ENCODE assay signal across 8 mouse cellular contexts in the genomic region with DNA sequence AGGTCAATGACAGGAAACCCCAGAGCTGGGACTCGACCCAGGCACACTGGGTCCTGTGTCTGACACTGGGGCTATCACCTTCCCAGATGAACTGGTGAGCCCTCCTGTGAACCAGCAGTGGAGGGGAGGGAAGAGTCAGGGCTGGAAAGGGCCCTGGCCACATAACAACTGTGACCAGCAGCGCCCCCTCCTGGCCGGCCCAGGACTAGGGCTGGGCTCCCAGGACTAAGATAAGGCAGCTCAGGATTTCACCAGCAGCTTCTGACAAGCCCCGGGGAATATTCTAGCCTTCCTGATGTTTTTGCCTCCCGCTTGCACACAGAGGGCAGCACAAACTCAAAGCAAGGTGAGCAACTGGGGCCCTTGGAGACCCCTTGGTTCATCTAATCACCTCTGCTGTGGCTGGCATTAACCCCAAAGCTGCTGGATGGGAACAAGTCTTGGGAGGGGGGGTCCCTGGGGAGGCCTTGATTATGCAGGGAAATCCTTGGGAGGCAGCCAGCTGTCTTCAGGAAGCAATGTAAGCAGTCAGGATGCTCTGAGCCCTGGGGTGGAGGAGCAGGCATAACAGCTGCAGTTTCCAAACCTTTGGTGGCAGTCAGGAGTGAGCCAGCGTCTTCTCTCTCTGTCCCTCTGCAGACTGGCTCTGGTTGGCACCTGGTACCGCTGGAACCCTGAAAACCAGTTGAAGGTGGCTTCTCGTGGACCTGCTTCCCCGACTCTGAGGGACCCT. TPM values are rescaled to one million over a fixed set of nuclear protein-coding genes. Genes with fewer than 3 reads are reported as not detected.
A peak's percentile ranks its signal among the peaks of the same experiment; 100 is the strongest.
DNase-seq lines count a peak whose midpoint lies in the region; ATAC-seq and TF ChIP-seq lines count a peak whose summit lies in the region.

A gene (minus strand): TSS at position 683 of the 733 bp plus-strand sequence.

- ATAC-seq in heart, embryonic 11.5 days (replicated peaks; ENCODE audit: insufficient number of reproducible peaks, low FRiP score, low TSS enrichment): no peak
- peak; percentile 78 for ATAC-seq in inflammation-experienced regulatory T-cells, adult 6 months
- ATAC-seq in limb, embryonic 14.5 days (ENCODE audit: low FRiP score, low read depth): no peak
- no peak; the same call in 1 of the 2 replicates for ATAC-seq in midbrain, postnatal 0 days (ENCODE audit: low FRiP score)

- H3K4me3 ChIP-seq in heart, embryonic 11.5 days (ENCODE audit: low read depth, low read length): no peak within 1 kb of the TSS
- no peak within 1 kb of the TSS for H3K4me3 ChIP-seq in limb, embryonic 14.5 days (replicated peaks; ENCODE audit: low read length)
- no peak within 1 kb of the TSS for H3K4me3 ChIP-seq in midbrain, postnatal 0 days (ENCODE audit: low read depth, low read length)
- H3K4me3 ChIP-seq in testis, adult 2 months (ENCODE audit: control insufficient read depth, low read depth, low read length): no peak within 1 kb of the TSS

- H3K27me3 ChIP-seq in heart, embryonic 11.5 days (ENCODE audit: control insufficient read depth, insufficient read depth, low read length): no peaks in the 10 kb centered on the region
- no peaks in the 10 kb centered on the region for H3K27me3 ChIP-seq in limb, embryonic 14.5 days (ENCODE audit: control insufficient read depth, insufficient read depth, low read length)
- H3K27me3 ChIP-seq in midbrain, postnatal 0 days (ENCODE audit: insufficient read depth, low read length): no peaks in the 10 kb centered on the region
- no peaks in the 10 kb centered on the region for H3K27me3 ChIP-seq in testis, adult 2 months (ENCODE audit: control insufficient read depth, insufficient read depth, low read length)

- no peaks in the 10 kb centered on the region for H3K9me3 ChIP-seq in heart, embryonic 11.5 days (replicated peaks; ENCODE audit: control insufficient read depth, low read length)
- no peaks in the 10 kb centered on the region for H3K9me3 ChIP-seq in limb, embryonic 14.5 days (ENCODE audit: control insufficient read depth, low read length)
- H3K9me3 ChIP-seq in midbrain, postnatal 0 days (ENCODE audit: low read length): no peaks in the 10 kb centered on the region

- TF ChIP-seq CTCF in midbrain, postnatal 0 days (IDR thresholded peaks at IDR 0.05): peak; percentile 69
- TF ChIP-seq CTCF in testis, adult 2 months (IDR thresholded peaks at IDR 0.05; ENCODE audit: control insufficient read depth, insufficient read depth, insufficient replicate concordance, low read depth, low read length): peak; percentile 81

- WGBS in heart, embryonic 11.5 days (ENCODE audit: insufficient replicate concordance): 31% methylated on average over 9 of the region's 9 CpGs
- WGBS in limb, embryonic 14.5 days: 34% methylated on average over 9 of the region's 9 CpGs
- WGBS in midbrain, postnatal 0 days: 34% methylated on average over 9 of the region's 9 CpGs

- TF ChIP-seq POLR2A in limb, embryonic 14.5 days (IDR thresholded peaks at IDR 0.05; ENCODE audit: borderline replicate concordance, extremely low read depth, insufficient read depth, insufficient read length): no peak
- no peak for TF ChIP-seq POLR2A in testis, adult 2 months (IDR thresholded peaks at IDR 0.05; ENCODE audit: control insufficient read depth, low read depth, low read length)

- DNase-seq in heart, adult 11 months: peak; percentile 96
- DNase-seq in brain, adult 2 months (ENCODE audit: low read depth, low spot score): peak; percentile 35
- DNase-seq in frontal cortex, postnatal 36 days (ENCODE audit: low spot score in 2 of 2): peak; percentile 28 to 40
- peak; percentile 56 for DNase-seq in limb, embryonic 14.5 days (ENCODE audit: low spot score)
- DNase-seq in midbrain, postnatal 0 days (ENCODE audit: low spot score): peak; percentile 58

- H3K4me2 ChIP-seq in heart, embryonic 11.5 days: no peak within 1 kb of the TSS
- no peak within 1 kb of the TSS for H3K4me2 ChIP-seq in limb, embryonic 14.5 days (replicated peaks; ENCODE audit: low read depth, low read length, severe bottlenecking)
- no peak within 1 kb of the TSS for H3K4me2 ChIP-seq in midbrain, postnatal 0 days (ENCODE audit: low read depth, low read length, poor library complexity, severe bottlenecking)

- H3K36me3 ChIP-seq in heart, embryonic 11.5 days (ENCODE audit: control insufficient read depth, insufficient read depth, low read length): no peaks in the 10 kb centered on the region
- H3K36me3 ChIP-seq in limb, embryonic 14.5 days (ENCODE audit: control insufficient read depth, insufficient read depth, low read length): no peaks in the 10 kb centered on the region
- H3K36me3 ChIP-seq in midbrain, postnatal 0 days (ENCODE audit: insufficient read depth, low read length): no peaks in the 10 kb centered on the region
- H3K36me3 ChIP-seq in testis, adult 2 months (ENCODE audit: control insufficient read depth, insufficient read depth, low read length): no peaks in the 10 kb centered on the region

- H3K27ac ChIP-seq in heart, embryonic 11.5 days (ENCODE audit: low read depth, low read length): no peak within 1 kb of the TSS
- peak within 1 kb of the TSS; percentile 5; the same call in 1 of the 2 replicates for H3K27ac ChIP-seq in limb, embryonic 14.5 days (replicated peaks; ENCODE audit: low read depth, low read length)
- no peak within 1 kb of the TSS for H3K27ac ChIP-seq in midbrain, postnatal 0 days (ENCODE audit: low read depth, low read length)
- no peak within 1 kb of the TSS for H3K27ac ChIP-seq in testis, adult 2 months (ENCODE audit: control insufficient read depth, insufficient read depth, low read depth, low read length)

- peaks cover 23% of the 10 kb centered on the region for H3K4me1 ChIP-seq in heart, embryonic 11.5 days (ENCODE audit: control insufficient read depth, insufficient read depth, low read length)
- peaks cover 16% of the 10 kb centered on the region for H3K4me1 ChIP-seq in limb, embryonic 14.5 days (ENCODE audit: control insufficient read depth, insufficient read depth, low read length)
- 0 out of 2 replicates have a peak, but pooled peaks cover 2% of the 10 kb centered on the region for H3K4me1 ChIP-seq in midbrain, postnatal 0 days (ENCODE audit: insufficient read depth, low read length)
- H3K4me1 ChIP-seq in testis, adult 2 months (ENCODE audit: control insufficient read depth, insufficient read depth, low read length): no peaks in the 10 kb centered on the region

- H3K9ac ChIP-seq in heart, embryonic 11.5 days (ENCODE audit: low read depth, low read length): no peak within 1 kb of the TSS
- H3K9ac ChIP-seq in limb, embryonic 14.5 days (ENCODE audit: low read depth, low read length, severe bottlenecking): no peak within 1 kb of the TSS
- H3K9ac ChIP-seq in midbrain, postnatal 0 days (replicated peaks; ENCODE audit: low read length, poor library complexity, severe bottlenecking): 0 out of 2 replicates have a peak within 1 kb of the TSS, but pooled peaks have one; percentile 13

RNA-seq across cellular contexts. Expression of the gene that starts here (rescaled TPM):
- polyA plus RNA-seq in heart, embryonic 11.5 days (2014; fragmentation: Nextera tagmentation; extraction: Ambion mirVana): 0.97 and 2.1 TPM in 2 replicates
- under 1 TPM; 0.16 to 0.49 (median 0.33) TPM for polyA plus RNA-seq in inflammation-experienced regulatory T-cells, adult 6 months (2017; shearing (Covaris generic))
- polyA plus RNA-seq in limb, embryonic 14.5 days (2012; rRNA removed): 21.0 and 24.8 TPM in 2 replicates
- 5.3 TPM in 2 replicates for polyA plus RNA-seq in limb, embryonic 14.5 days (2014; fragmentation: Nextera tagmentation; extraction: Ambion mirVana)
- total RNA-seq in midbrain, postnatal 0 days (2014; rRNA removed): 0.57 and 0.99 TPM in 2 replicates
- polyA plus RNA-seq in midbrain, postnatal 0 days (2015; fragmentation: Nextera tagmentation; extraction: Ambion mirVana): 0.28 and 0.42 TPM in 2 replicates
- polyA plus RNA-seq in testis, adult 2 months (2012; rRNA removed): 0.22 and 0.90 TPM in 2 replicates

Comparison
In these comparisons a context has a peak if more than half of its experiments do, and no peak if none do; other contexts are left out.
1. Peak in ATAC-seq in inflammation-experienced regulatory T-cells, adult 6 months; RNA of the gene not detected or under 1 TPM.
2. Peak in DNase-seq and H3K9ac ChIP-seq in midbrain, postnatal 0 days; RNA of the gene not detected or under 1 TPM.
3. DNase-seq: peak in every context shown above with its lines; median percentile 96 in heart, adult 11 months; 58 in midbrain, postnatal 0 days; 56 in limb, embryonic 14.5 days; 35 in brain, adult 2 months; 34 in frontal cortex, postnatal 36 days.